Mouse (Mus musculus) megakaryocyte, embryonic 14.5 days (primary cell): Measurements from ENCODE around the gene Cd6. TPM values are rescaled to one million over a fixed set of nuclear protein-coding genes. Genes with fewer than 3 reads are reported as not detected.

Experiments used
- H3K27me3 ChIP-seq: replicated peaks from 2 replicates; pipeline ENCODE3; 2012; ENCODE audit warnings: inconsistent platforms
- H3K36me3 ChIP-seq: replicated peaks from 2 replicates; pipeline ENCODE3; 2012; ENCODE audit warnings: low read length, inconsistent platforms, mixed read lengths
- H3K4me1 ChIP-seq: 2 replicates; pipeline ENCODE4 v1.6.1; 2012; ENCODE audit warnings: inconsistent platforms
- H3K4me3 ChIP-seq: replicated peaks from 2 replicates; pipeline ENCODE3; 2012; ENCODE audit warnings: moderate library complexity, mild to moderate bottlenecking, inconsistent platforms
- H3K9me3 ChIP-seq: 2 replicates; pipeline ENCODE4 v1.6.1; 2012; ENCODE audit warnings: inconsistent platforms
- FLI1 ChIP-seq: IDR thresholded peaks from 2 replicates; pipeline ENCODE4 v1.6.1; 2012; ENCODE audit warnings: low read length, inconsistent platforms, mixed read lengths
- GATA1 ChIP-seq: IDR thresholded peaks from 3 replicates; pipeline ENCODE4 v1.6.1; 2012; ENCODE audit warnings: mixed read lengths, low read length, inconsistent platforms, borderline replicate concordance
- polyA plus RNA-seq: library from polyadenylated mRNA; stranded (reverse); fragments of >175 nt; gene quantifications from 2 replicates; pipeline ENCODE4 v1.2.3, GENCODE M21; 2012; ENCODE audit warnings: low replicate concordance; ENCODE audit not compliant: insufficient read depth

Cd6 gene
- not detected in 2 replicates for polyA plus RNA-seq

GRCm38 (mm10) chr19:10829436-10830175 lies at the start of gene Cd6:
Gene Cd6, minus strand, starts transcription at chr19:10830058.
- TF ChIP-seq FLI1: no peak
- TF ChIP-seq GATA1: no peak
- H3K27me3 ChIP-seq: peaks cover 72% of the 10 kb centered on the region
- H3K36me3 ChIP-seq: no peaks in the 10 kb centered on the region
- H3K4me3 ChIP-seq: no peak within 1 kb of the TSS
- peaks cover 11% of the 10 kb centered on the region for H3K4me1 ChIP-seq
- H3K9me3 ChIP-seq: peaks cover 11% of the 10 kb centered on the region

DNA sequence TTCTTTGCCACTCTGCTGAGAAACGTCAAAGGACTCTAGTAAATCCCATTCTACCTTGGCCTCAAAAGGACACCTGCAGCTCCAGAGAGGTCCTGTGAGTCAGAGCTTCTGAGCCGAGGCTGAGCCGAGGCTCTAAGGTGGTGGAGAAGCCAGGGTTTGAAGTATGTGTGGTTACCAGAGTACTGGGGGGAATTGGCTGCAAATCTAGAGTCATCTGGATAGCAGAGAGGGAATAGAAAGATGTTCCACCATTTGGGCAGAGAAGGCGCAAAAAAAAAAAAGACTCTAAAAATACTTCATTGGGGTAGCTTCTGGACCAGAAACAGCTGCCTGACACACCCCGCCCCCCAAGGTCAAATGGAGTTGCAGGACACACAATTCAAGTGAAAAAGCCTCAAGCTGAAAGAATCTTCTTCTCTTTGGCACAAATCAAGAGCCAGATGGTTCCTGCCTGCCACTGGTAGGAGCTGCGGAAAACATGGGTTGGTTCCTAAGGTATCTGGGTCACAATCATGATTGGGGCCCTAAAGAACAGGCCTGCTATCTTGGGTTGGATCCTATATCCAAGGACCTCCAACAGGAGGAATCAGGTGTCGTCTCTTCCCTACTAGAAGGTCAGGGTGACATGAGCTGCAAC lies 48.5 kb upstream of the Cd6 start:
- Histone ChIP-seq H3K9me3 (no peaks in the 10 kb centered on the region), H3K4me3 (no peak overlapping the region), H3K36me3 (peaks cover 9% of the 10 kb centered on the region), H3K27me3 (peaks cover 34% of the 10 kb centered on the region), H3K4me1 (peaks cover 27% of the 10 kb centered on the region)
- no peak for TF ChIP-seq FLI1

- Histone ChIP-seq H3K27me3 (peaks cover 75% of the 10 kb centered on the region), H3K9me3 (no peaks in the 10 kb centered on the region), H3K36me3 (peaks cover 31% of the 10 kb centered on the region), H3K4me1 (peaks cover 16% of the 10 kb centered on the region), H3K4me3 (no peak overlapping the region)
- no peak for TF ChIP-seq FLI1
- no peak for TF ChIP-seq GATA1
These were observed 41.6 kb upstream of the Cd6 start for GRCm38 (mm10) chr19:10871328-10871961.

GRCm38 (mm10) chr19:10870676-10871075 lies 40.8 kb upstream of the Cd6 start:
- H3K36me3 ChIP-seq: peaks cover 31% of the 10 kb centered on the region
- H3K27me3 ChIP-seq: peaks cover 76% of the 10 kb centered on the region
- H3K9me3 ChIP-seq: peaks cover under 1% of the 10 kb centered on the region; the same call in 1 of the 2 replicates
- TF ChIP-seq GATA1: no peak
- TF ChIP-seq FLI1: no peak
- H3K4me1 ChIP-seq: peaks cover 16% of the 10 kb centered on the region
- no peak overlapping the region for H3K4me3 ChIP-seq

DNA sequence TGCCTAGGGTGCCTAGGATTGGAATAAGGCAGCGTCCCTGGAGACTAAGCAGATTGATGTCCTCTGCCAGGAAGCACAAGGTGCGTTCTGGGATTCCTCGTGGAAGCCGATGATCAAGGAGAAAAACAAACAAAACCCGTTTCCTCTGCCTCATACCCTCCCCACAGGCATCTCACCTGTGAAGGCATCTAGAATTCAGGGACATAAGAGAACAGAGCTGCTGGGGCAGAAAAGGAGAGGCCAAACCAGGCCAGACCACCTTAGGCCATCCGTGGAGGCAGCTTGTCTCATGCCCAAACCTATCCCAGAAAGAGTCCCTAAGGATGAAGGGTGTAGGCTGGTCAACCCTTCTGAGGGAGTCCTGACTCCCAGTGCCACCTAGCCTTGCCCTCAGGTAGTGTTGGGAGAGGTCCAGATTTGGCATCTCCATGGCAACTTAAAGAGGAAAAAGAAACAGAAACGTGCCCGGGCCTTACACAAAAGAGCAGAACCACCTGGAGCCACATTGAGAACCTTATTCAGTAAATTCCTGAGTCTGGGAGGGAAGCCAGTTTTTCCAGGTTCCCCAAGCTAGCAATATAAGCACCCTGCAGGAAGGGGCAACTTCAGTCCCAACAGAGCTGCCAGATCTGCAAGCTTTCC lies 40.1 kb upstream of the Cd6 start, which contains the start of gene Tmem132a:
Gene Tmem132a (minus strand): TSS at position 55 of the 642 bp plus-strand sequence.
- H3K4me3 ChIP-seq: peak within 1 kb of the TSS; percentile 84
- TF ChIP-seq FLI1 (no peak), GATA1 (no peak)
- peaks cover 5% of the 10 kb centered on the region; the same call in 1 of the 2 replicates for H3K9me3 ChIP-seq
- H3K27me3 ChIP-seq: peaks cover 77% of the 10 kb centered on the region
- H3K36me3 ChIP-seq: peaks cover 31% of the 10 kb centered on the region
- peaks cover 16% of the 10 kb centered on the region for H3K4me1 ChIP-seq

- H3K4me3 ChIP-seq: peak overlapping the region; percentile 84
- H3K9me3 ChIP-seq: peaks cover 5% of the 10 kb centered on the region; the same call in 1 of the 2 replicates
- peaks cover 16% of the 10 kb centered on the region for H3K4me1 ChIP-seq
- TF ChIP-seq GATA1: no peak
- TF ChIP-seq FLI1: no peak
- H3K36me3 ChIP-seq: peaks cover 31% of the 10 kb centered on the region
- peaks cover 82% of the 10 kb centered on the region for H3K27me3 ChIP-seq
These were observed 39.5 kb upstream of the Cd6 start for GRCm38 (mm10) chr19:10869241-10869885.

DNA sequence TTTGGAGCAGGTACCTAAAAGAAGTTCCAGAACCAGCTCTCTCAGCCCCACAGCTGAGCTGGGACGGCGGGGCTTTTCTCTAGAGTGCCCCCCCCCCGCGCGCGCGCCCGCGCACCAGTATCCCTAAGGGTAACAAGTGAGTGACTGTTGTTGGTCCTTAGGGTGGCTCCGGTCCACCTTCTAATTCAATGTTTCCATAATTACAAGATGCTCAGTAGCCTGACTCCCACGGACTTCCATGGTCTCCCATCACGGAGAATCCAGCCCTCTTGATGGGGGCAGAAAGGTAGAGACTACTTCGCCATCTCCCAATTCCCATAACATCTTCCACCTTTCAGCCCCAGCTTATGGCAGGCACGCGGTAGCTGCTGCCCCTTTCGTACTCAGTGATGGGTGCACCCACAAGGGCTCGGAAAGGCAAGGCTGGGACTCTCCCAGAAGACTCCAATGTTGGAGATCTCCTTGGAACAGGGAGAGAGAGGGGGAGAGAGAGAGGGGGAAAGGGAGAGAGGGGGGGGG lies 38.8 kb upstream of the Cd6 start:
- Histone ChIP-seq H3K9me3 (peaks cover 5% of the 10 kb centered on the region; the same call in 1 of the 2 replicates), H3K36me3 (peaks cover 26% of the 10 kb centered on the region), H3K4me3 (peak overlapping the region; percentile 13), H3K4me1 (peaks cover 16% of the 10 kb centered on the region), H3K27me3 (peaks cover 83% of the 10 kb centered on the region)
- no peak for TF ChIP-seq GATA1
- no peak for TF ChIP-seq FLI1

GRCm38 (mm10) chr19:10867946-10868622 lies 38.2 kb upstream of the Cd6 start:
- H3K4me1 ChIP-seq: peaks cover 16% of the 10 kb centered on the region
- peaks cover 89% of the 10 kb centered on the region for H3K27me3 ChIP-seq
- H3K9me3 ChIP-seq: peaks cover 5% of the 10 kb centered on the region; the same call in 1 of the 2 replicates
- peaks cover 20% of the 10 kb centered on the region for H3K36me3 ChIP-seq
- H3K4me3 ChIP-seq: no peak overlapping the region
- TF ChIP-seq FLI1: no peak
- TF ChIP-seq GATA1: no peak
